Mouse (Mus musculus) intestine, postnatal 0 days (tissue): ENCODE results near the gene 9030612E09Rik. TPM values are rescaled to one million over a fixed set of nuclear protein-coding genes. Genes with fewer than 3 reads are reported as not detected.

Experiments used
- ATAC-seq: fragments of 200-750 bp; cut with Nextera tagmentation; 2 replicates; pipeline ENCODE4 v1.8.0; 2017; ENCODE audit warnings: mild to moderate bottlenecking, moderate TSS enrichment, moderate library complexity
- H3K27ac ChIP-seq: fragments of 300-500 bp; sonication (generic); 2 replicates; pipeline ENCODE4 v1.5.1; 2014; ENCODE audit warnings: mild to moderate bottlenecking, low read depth, low read length, moderate library complexity
- H3K27me3 ChIP-seq: fragments of 300-500 bp; sonication (generic); replicated peaks from 2 replicates; pipeline ENCODE4 v1.6.1; 2014; ENCODE audit warnings: low read length, mixed read lengths; ENCODE audit not compliant: control insufficient read depth, insufficient read depth
- H3K36me3 ChIP-seq: fragments of 300-500 bp; sonication (generic); 2 replicates; pipeline ENCODE4 v1.6.1; 2014; ENCODE audit warnings: mild to moderate bottlenecking, moderate library complexity; ENCODE audit not compliant: control insufficient read depth, insufficient read depth
- H3K4me1 ChIP-seq: fragments of 300-500 bp; sonication (generic); replicated peaks from 2 replicates; pipeline ENCODE4 v1.6.1; 2014; ENCODE audit warnings: antibody characterized with exemption, low read length, mixed read lengths; ENCODE audit not compliant: control insufficient read depth, insufficient read depth
- H3K4me2 ChIP-seq: fragments of 300-500 bp; sonication (generic); replicated peaks from 2 replicates; pipeline ENCODE4 v1.6.1; 2014; ENCODE audit warnings: low read depth, mild to moderate bottlenecking, moderate library complexity
- H3K4me3 ChIP-seq: fragments of 300-500 bp; sonication (generic); 2 replicates; pipeline ENCODE4 v1.5.1; 2014; ENCODE audit warnings: low read depth, low read length
- H3K9ac ChIP-seq: fragments of 300-500 bp; sonication (generic); 2 replicates; pipeline ENCODE4 v1.6.1; 2014; ENCODE audit warnings: mild to moderate bottlenecking, low read depth, low read length
- H3K9me3 ChIP-seq: fragments of 300-500 bp; sonication (generic); 2 replicates; pipeline ENCODE4 v1.6.1; 2016; ENCODE audit warnings: mixed run types; ENCODE audit not compliant: control insufficient read depth
- CTCF ChIP-seq: sonication (generic); IDR thresholded peaks from 2 replicates; pipeline ENCODE4 v1.5.1; 2016; ENCODE audit warnings: low read depth, mild to moderate bottlenecking, control low read depth, antibody characterized with exemption, moderate library complexity
- WGBS: fragments of 180-500 bp; shearing (Covaris S2); extraction: QIAGEN DNeasy Blood & Tissue Kit; methylation state at CpG from one replicate; pipeline ENCODE4 v1.1.7; 2014; 5-methylcytosine and 5-hydroxymethylcytosine counted together
- polyA plus RNA-seq: library from polyadenylated mRNA; unstranded; fragments of >200 nt; fragmentation: Nextera tagmentation; extraction: Ambion mirVana; gene quantifications from 2 replicates; pipeline ENCODE4 v1.2.1, GENCODE M21; 2015

The 9030612E09Rik gene
- polyA plus RNA-seq, 1 experiment from 2014 or later, result 0.14 TPM

DNA sequence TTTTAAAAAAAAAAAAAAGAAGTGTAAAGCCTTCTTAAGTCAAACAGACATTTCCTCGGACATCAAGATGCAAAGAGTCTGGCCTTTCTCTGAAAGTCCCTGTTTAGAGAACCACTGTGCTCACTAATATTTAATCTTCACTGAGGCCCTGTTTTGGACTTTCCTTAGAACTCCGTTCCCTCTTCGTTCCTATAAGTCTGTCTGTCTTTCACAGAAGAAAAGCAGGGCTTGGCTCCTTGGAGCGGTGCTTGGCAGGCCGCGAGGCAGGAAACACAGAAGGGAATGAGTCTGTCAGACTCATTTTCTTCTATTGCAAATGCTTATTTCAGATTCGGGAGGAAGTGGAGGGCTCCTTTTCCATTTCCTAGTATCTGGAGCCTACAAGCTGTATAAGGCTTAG lies 5.7 kb upstream of the 9030612E09Rik start:
- ATAC-seq, result no peak

GRCm38 (mm10) chr10:43171106-43171505 lies 3.4 kb upstream of the 9030612E09Rik start:
- no peaks in the 10 kb centered on the region for H3K4me1 ChIP-seq
- H3K27ac ChIP-seq, result no peak overlapping the region
- H3K9me3 ChIP-seq, result no peaks in the 10 kb centered on the region
- no peak for TF ChIP-seq CTCF
- 11% methylated on average over 8 of the region's 8 CpGs for WGBS
- no peak overlapping the region for H3K9ac ChIP-seq
- no peaks in the 10 kb centered on the region for H3K36me3 ChIP-seq
- peaks cover 62% of the 10 kb centered on the region for H3K27me3 ChIP-seq
- ATAC-seq, result no peak
- H3K4me3 ChIP-seq, result no peak overlapping the region
- H3K4me2 ChIP-seq, result peak overlapping the region; percentile 9; the same call in 1 of the 2 replicates

More for the DNA sequence above, 5.7 kb upstream of the 9030612E09Rik start:
- Histone ChIP-seq H3K4me2 (no peak overlapping the region), H3K36me3 (no peaks in the 10 kb centered on the region), H3K4me1 (no peaks in the 10 kb centered on the region), H3K27me3 (peaks cover 42% of the 10 kb centered on the region), H3K27ac (no peak overlapping the region), H3K9ac (no peak overlapping the region), H3K9me3 (no peaks in the 10 kb centered on the region), H3K4me3 (no peak overlapping the region)
- TF ChIP-seq CTCF, result no peak
- WGBS, result 74% methylated on average over 7 of the region's 7 CpGs

DNA sequence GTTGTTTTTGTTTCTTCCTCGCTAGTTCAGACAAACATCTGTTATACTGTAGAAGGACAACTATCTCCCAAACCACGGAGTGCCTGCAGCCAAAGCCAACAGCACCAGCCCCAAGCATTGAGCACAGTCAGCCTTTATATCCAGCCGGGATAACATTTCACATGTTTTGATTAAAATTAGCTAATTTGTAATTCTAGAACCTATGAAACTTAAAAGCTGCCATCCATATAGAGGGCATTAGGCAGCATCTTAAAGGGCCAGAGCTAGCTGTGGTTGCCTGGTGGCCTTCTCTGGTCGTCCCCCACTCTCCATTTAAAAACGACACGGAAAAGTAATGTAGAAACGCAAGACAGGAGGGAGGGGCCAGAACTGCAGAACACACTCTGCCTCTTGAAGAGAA lies 2.4 kb upstream of the 9030612E09Rik start:
- H3K36me3 ChIP-seq, result no peaks in the 10 kb centered on the region
- 12% methylated on average over 7 of the region's 7 CpGs for WGBS
- no peak overlapping the region for H3K27ac ChIP-seq
- H3K4me1 ChIP-seq, result no peaks in the 10 kb centered on the region
- peaks cover 64% of the 10 kb centered on the region for H3K27me3 ChIP-seq
- no peaks in the 10 kb centered on the region for H3K9me3 ChIP-seq
- no peak for ATAC-seq
- no peak overlapping the region for H3K9ac ChIP-seq
- peak overlapping the region; percentile 78; the same call in 1 of the 2 replicates for H3K4me3 ChIP-seq
- H3K4me2 ChIP-seq, result peak overlapping the region; percentile 96; the same call in 1 of the 2 replicates
- no peak for TF ChIP-seq CTCF

GRCm38 (mm10) chr10:43172554-43172953 lies 1.9 kb upstream of the 9030612E09Rik start:
- Histone ChIP-seq H3K4me3 (peak overlapping the region; percentile 78), H3K27ac (no peak overlapping the region), H3K9ac (no peak overlapping the region), H3K36me3 (no peaks in the 10 kb centered on the region), H3K4me1 (no peaks in the 10 kb centered on the region), H3K27me3 (peaks cover 67% of the 10 kb centered on the region), H3K9me3 (no peaks in the 10 kb centered on the region), H3K4me2 (peak overlapping the region; percentile 96)
- 11% methylated on average over 8 of the region's 8 CpGs for WGBS
- TF ChIP-seq CTCF, result no peak
- ATAC-seq, result no peak

DNA sequence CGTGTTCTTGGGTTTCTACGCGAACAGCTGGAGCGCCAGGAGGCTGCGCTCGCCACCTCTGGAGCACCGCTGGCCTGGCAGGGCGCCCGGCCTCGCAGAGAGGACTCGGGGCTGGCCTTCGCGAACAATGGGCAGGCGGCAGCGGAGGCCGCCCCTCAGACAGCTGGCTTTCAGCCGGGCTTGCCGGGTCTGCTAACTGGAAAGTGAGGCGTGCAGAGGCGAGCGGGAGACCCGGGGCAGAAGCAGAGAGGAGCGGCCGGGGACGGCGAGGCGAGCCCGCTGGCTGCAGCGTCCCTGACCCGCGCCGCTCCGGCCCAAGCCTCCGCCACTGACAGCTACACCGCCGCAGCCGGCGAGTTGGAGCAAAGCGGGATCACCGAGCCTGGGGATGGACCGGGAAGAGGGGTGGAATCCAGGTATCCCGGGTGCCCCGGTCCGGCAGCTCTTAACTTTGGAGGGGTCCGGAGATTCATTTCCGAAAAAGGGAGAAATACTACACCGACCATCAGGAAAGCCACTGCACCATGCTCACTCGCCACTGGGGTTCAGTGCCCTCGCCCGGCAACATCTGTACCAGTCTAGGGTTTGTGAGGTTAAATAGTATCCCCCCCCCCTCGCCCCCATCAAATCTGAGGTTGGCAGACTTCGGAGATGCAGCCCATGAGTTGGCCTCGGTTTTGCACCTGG lies 1.2 kb upstream of the 9030612E09Rik start:
- no peaks in the 10 kb centered on the region for H3K9me3 ChIP-seq
- peak; percentile 42 for TF ChIP-seq CTCF
- peak overlapping the region; percentile 78 for H3K4me3 ChIP-seq
- H3K27ac ChIP-seq, result no peak overlapping the region
- H3K27me3 ChIP-seq, result peaks cover 73% of the 10 kb centered on the region
- H3K36me3 ChIP-seq, result no peaks in the 10 kb centered on the region
- no peaks in the 10 kb centered on the region for H3K4me1 ChIP-seq
- peak overlapping the region; percentile 37; the same call in 1 of the 2 replicates for H3K9ac ChIP-seq
- H3K4me2 ChIP-seq, result peak overlapping the region; percentile 96
- WGBS, result under 1% methylated on average over 53 of the region's 53 CpGs
- ATAC-seq, result peak; percentile 42; the same call in 1 of the 2 replicates

- ATAC-seq, result peak; percentile 26; the same call in 1 of the 2 replicates
- H3K27me3 ChIP-seq, result peaks cover 78% of the 10 kb centered on the region
Observed at GRCm38 (mm10) chr10:43173828-43174325, 627 bp upstream of the 9030612E09Rik start.

More at GRCm38 (mm10) chr10:43173828-43174325, 627 bp upstream of the 9030612E09Rik start:
- no peaks in the 10 kb centered on the region for H3K9me3 ChIP-seq
- no peak overlapping the region for H3K27ac ChIP-seq
- H3K9ac ChIP-seq, result peak overlapping the region; percentile 78
- no peaks in the 10 kb centered on the region for H3K36me3 ChIP-seq
- peak overlapping the region; percentile 96 for H3K4me2 ChIP-seq
- no peak for TF ChIP-seq CTCF
- WGBS, result 2% methylated on average over 28 of the region's 38 CpGs
- peak overlapping the region; percentile 78 for H3K4me3 ChIP-seq
- H3K4me1 ChIP-seq, result no peaks in the 10 kb centered on the region
